Mouse (Mus musculus) limb, embryonic 12.5 days (tissue): ENCODE measurements around the gene Zfp655. TPM values are rescaled to one million over a fixed set of nuclear protein-coding genes. Genes with fewer than 3 reads are reported as not detected.
A peak's percentile ranks its signal among the peaks of the same experiment; 100 is the strongest.
"Not testable (repeated sequence)": the region's sequence is repeated elsewhere in the genome, so short reads cannot be mapped to it uniquely, and the experiment has no call there.

Source experiments
- ATAC-seq: fragments of 200-750 bp; cut with Nextera tagmentation; 2 replicates; pipeline ENCODE4 v1.8.0; 2017; ENCODE audit warnings: low read depth, moderate TSS enrichment; ENCODE audit not compliant: insufficient number of reproducible peaks, insufficient read depth, low FRiP score, low TSS enrichment
- H3K27ac ChIP-seq: fragments of 300-500 bp; sonication (generic); 2 replicates; pipeline ENCODE4 v1.5.1; 2016; ENCODE audit warnings: mild to moderate bottlenecking, moderate library complexity
- H3K27me3 ChIP-seq: fragments of 300-500 bp; sonication (generic); 2 replicates; pipeline ENCODE4 v1.6.1; 2016; ENCODE audit warnings: mild to moderate bottlenecking, moderate library complexity
- H3K36me3 ChIP-seq: fragments of 300-500 bp; sonication (generic); 2 replicates; pipeline ENCODE4 v1.6.1; 2016; ENCODE audit warnings: mild to moderate bottlenecking, moderate library complexity
- H3K4me1 ChIP-seq: fragments of 300-500 bp; sonication (generic); replicated peaks from 2 replicates; pipeline ENCODE4 v1.6.1; 2016
- H3K4me2 ChIP-seq: fragments of 300-500 bp; sonication (generic); 2 replicates; pipeline ENCODE4 v1.6.1; 2016; ENCODE audit warnings: mild to moderate bottlenecking, moderate library complexity
- H3K4me3 ChIP-seq: fragments of 300-500 bp; sonication (generic); replicated peaks from 2 replicates; pipeline ENCODE4 v1.5.1; 2016; ENCODE audit warnings: mild to moderate bottlenecking
- H3K9ac ChIP-seq: fragments of 300-500 bp; sonication (generic); replicated peaks from 2 replicates; pipeline ENCODE4 v1.6.1; 2016; ENCODE audit warnings: mild to moderate bottlenecking, moderate library complexity
- H3K9me3 ChIP-seq: fragments of 300-500 bp; sonication (generic); 2 replicates; pipeline ENCODE4 v1.6.1; 2016; ENCODE audit warnings: mild to moderate bottlenecking, moderate library complexity
- WGBS: fragments of 180-500 bp; shearing (Covaris S2); methylation state at CpG from one replicate; pipeline ENCODE4 v1.1.7; 2016; 5-methylcytosine and 5-hydroxymethylcytosine counted together
- polyA plus RNA-seq: library from polyadenylated mRNA; unstranded; fragments of >200 nt; fragmentation: Nextera tagmentation; extraction: Ambion mirVana; gene quantifications from 2 replicates; pipeline ENCODE4 v1.2.1, GENCODE M21; 2016

Zfp655 gene
- polyA plus RNA-seq, 1 experiment from 2014 or later = 34.2 TPM

DNA sequence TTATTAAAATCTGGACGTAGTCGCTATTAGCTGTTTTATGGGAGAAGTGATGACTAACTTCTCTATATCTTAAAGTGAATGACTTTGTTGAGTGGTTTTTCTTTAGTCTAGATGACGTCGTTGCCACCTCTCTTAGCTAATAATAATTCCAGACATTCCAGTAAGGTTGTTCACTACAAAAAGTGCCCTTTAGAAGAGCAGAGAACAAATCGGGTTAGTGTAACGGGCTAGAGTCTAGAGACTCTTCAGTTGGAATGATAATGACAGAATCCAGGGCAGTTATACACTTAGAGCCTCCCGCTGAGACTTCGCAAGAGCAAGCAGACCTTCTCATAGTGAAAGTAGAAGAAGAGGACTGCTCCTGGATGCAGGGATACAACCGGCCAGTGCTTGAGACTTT lies 26.5 kb upstream of the Zfp655 start:
- H3K4me1 ChIP-seq = peaks cover 21% of the 10 kb centered on the region
- no peaks in the 10 kb centered on the region for H3K9me3 ChIP-seq
- H3K27me3 ChIP-seq = no peaks in the 10 kb centered on the region
- WGBS = 25% methylated on average over 9 of the region's 9 CpGs
- H3K4me3 ChIP-seq = peak overlapping the region; percentile 55
- H3K36me3 ChIP-seq = peaks cover 26% of the 10 kb centered on the region
- peak overlapping the region; percentile 66 for H3K4me2 ChIP-seq
- peak overlapping the region; percentile 40 for H3K9ac ChIP-seq
- ATAC-seq = no peak
- H3K27ac ChIP-seq = peak overlapping the region; percentile 29; the same call in 1 of the 2 replicates

- no peak for ATAC-seq
- H3K36me3 ChIP-seq = peaks cover 50% of the 10 kb centered on the region
- no peak overlapping the region for H3K27ac ChIP-seq
- H3K4me2 ChIP-seq = no peak overlapping the region
- no peak overlapping the region for H3K9ac ChIP-seq
- no peak overlapping the region for H3K4me3 ChIP-seq
- peaks cover 15% of the 10 kb centered on the region for H3K4me1 ChIP-seq
- H3K27me3 ChIP-seq = no peaks in the 10 kb centered on the region
- WGBS = 93% methylated on average over 6 of the region's 6 CpGs
- H3K9me3 ChIP-seq = no peaks in the 10 kb centered on the region
Observed at GRCm38 (mm10) chr5:145207385-145207784, 24.1 kb upstream of the Zfp655 start.

DNA sequence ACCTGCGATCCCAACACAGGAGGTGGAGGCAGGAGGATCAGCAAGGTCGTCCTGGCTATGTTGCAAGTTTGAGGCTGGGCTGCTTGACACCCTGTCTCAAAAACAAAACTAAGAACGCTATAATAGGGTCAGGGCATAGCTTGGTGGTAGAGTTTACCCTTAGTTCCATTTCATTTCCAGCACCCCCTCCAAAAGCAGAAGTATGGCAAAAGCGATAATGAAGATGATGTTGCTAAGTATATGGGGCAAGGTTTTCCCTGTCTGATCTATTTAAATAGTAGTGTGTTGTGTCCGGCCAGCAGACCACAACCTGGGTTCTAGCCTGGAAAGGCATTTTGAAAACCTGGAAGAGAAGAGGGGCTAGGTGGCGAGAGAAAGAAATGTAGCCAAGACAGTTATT lies 23.6 kb upstream of the Zfp655 start:
- Histone ChIP-seq H3K27me3 (no peaks in the 10 kb centered on the region), H3K27ac (no peak overlapping the region), H3K4me2 (no peak overlapping the region), H3K9ac (no peak overlapping the region), H3K4me1 (peaks cover 15% of the 10 kb centered on the region), H3K4me3 (no peak overlapping the region), H3K36me3 (peaks cover 56% of the 10 kb centered on the region), H3K9me3 (no peaks in the 10 kb centered on the region)
- no peak for ATAC-seq
- 86% methylated on average over 6 of the region's 6 CpGs for WGBS

DNA sequence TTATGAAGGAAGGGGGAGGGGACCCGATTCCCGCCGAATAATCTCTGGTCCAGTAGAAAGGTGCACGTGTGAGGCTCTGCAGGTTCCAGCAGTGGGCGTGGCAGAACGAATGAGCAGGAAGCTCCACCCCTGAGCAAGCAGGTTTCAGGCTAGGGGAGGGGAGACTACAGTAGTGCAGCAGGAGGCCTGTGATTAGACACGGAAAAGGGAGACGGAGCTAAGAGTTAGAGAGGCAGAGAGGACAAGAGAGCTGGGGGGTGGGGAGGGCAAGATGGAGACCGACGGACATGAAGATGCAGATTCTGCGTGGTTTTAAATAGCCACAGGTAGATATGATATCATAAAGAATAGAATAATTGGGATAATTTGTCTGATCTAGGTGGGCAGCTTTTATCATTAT lies 23.1 kb upstream of the Zfp655 start:
- H3K4me3 ChIP-seq, H3K27ac ChIP-seq, H3K9ac ChIP-seq, H3K4me2 ChIP-seq, ATAC-seq, H3K9me3 ChIP-seq, H3K27me3 ChIP-seq: not testable (repeated sequence)
- H3K4me1 ChIP-seq = peaks cover 12% of the 10 kb centered on the region
- 54% methylated on average over 11 of the region's 11 CpGs for WGBS
- peaks cover 60% of the 10 kb centered on the region for H3K36me3 ChIP-seq

- no peak for ATAC-seq
- no peak overlapping the region for H3K27ac ChIP-seq
- H3K36me3 ChIP-seq = peaks cover 85% of the 10 kb centered on the region
- H3K9me3 ChIP-seq = no peaks in the 10 kb centered on the region
- no peak overlapping the region for H3K4me3 ChIP-seq
- 95% methylated on average over 4 of the region's 4 CpGs for WGBS
- no peaks in the 10 kb centered on the region for H3K4me1 ChIP-seq
- H3K27me3 ChIP-seq = no peaks in the 10 kb centered on the region
- no peak overlapping the region for H3K9ac ChIP-seq
- H3K4me2 ChIP-seq = no peak overlapping the region
Observed at GRCm38 (mm10) chr5:145211340-145211739, 20.2 kb upstream of the Zfp655 start.

DNA sequence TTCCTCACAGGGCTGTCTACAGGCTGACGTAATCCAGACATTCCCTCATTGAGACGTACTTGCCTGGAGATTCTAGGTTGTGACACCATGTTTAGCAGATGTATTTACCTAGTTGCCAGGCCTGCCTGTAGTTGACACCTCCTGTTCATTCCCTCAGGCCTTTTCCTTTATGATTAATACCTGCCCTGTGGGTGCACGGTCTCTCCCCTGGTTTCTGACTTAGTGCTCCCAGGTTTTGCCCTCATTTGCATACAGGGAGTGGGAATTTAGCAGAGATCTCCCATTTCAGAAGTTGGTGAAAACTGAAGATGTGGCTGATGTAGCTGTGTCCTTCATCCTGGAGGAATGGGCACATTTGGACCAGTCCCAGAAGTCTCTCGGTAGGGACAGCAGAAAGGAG lies 19.3 kb upstream of the Zfp655 start:
- Histone ChIP-seq H3K4me2 (no peak overlapping the region), H3K9ac (no peak overlapping the region), H3K27ac (no peak overlapping the region), H3K4me3 (no peak overlapping the region), H3K36me3 (peaks cover 81% of the 10 kb centered on the region), H3K9me3 (no peaks in the 10 kb centered on the region), H3K4me1 (no peaks in the 10 kb centered on the region), H3K27me3 (no peaks in the 10 kb centered on the region)
- 89% methylated on average over 4 of the region's 4 CpGs for WGBS
- ATAC-seq = no peak

- H3K4me3 ChIP-seq = no peak overlapping the region
- H3K4me1 ChIP-seq = no peaks in the 10 kb centered on the region
- no peak overlapping the region for H3K27ac ChIP-seq
- WGBS = 96% methylated on average over 3 of the region's 3 CpGs
- no peaks in the 10 kb centered on the region for H3K9me3 ChIP-seq
- H3K9ac ChIP-seq = no peak overlapping the region
- H3K4me2 ChIP-seq = no peak overlapping the region
- H3K36me3 ChIP-seq = peaks cover 87% of the 10 kb centered on the region
- no peaks in the 10 kb centered on the region for H3K27me3 ChIP-seq
- ATAC-seq = no peak
Observed at GRCm38 (mm10) chr5:145213505-145213904, 18.0 kb upstream of the Zfp655 start.

DNA sequence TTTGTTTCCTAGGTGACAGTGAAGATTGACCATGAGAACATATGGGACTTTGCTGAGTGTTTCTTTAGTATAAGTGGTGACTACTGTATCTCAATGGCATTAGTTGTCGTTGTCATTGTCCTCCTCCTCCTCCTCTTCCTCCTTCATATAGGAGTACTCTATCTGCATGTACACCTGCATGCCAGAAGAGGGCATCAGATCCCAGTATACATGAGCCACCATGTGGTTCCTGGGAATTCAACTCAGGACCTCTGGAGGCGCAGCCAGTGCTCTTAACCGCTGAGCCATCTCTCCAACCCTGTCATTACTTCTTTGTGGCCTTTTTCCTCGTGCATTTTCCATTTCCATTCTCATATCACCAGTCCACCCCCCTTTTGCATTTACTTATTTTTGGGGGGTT lies 16.8 kb upstream of the Zfp655 start:
- ATAC-seq = no peak
- no peak overlapping the region for H3K9ac ChIP-seq
- H3K4me2 ChIP-seq = no peak overlapping the region
- H3K4me3 ChIP-seq = no peak overlapping the region
- H3K36me3 ChIP-seq = peaks cover 89% of the 10 kb centered on the region
- no peak overlapping the region for H3K27ac ChIP-seq
- H3K27me3 ChIP-seq = no peaks in the 10 kb centered on the region
- H3K9me3 ChIP-seq = no peaks in the 10 kb centered on the region
- 65% methylated on average over 4 of the region's 4 CpGs for WGBS
- no peaks in the 10 kb centered on the region for H3K4me1 ChIP-seq

DNA sequence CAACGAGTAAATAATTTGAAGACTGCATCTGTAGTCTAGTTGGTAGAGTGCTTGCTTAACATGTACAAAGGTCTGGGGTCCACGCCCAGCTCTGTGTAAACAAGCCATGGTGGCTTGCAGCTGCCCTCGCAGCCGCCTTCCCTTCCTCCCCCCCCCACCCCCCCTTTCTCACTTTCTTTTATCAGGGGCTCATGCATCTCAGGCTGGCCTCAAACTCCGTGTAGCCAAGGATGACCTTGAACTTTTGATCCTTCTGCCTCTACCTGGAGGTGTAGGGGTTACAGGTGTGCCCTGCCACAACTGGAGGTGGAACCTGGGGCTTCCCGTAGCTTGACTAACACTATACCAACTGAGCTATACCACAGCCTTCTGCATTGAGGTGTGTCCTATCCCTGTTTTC lies 13.8 kb upstream of the Zfp655 start:
- no peak for ATAC-seq
- H3K27me3 ChIP-seq = no peaks in the 10 kb centered on the region
- H3K9me3 ChIP-seq = no peaks in the 10 kb centered on the region
- H3K4me1 ChIP-seq = no peaks in the 10 kb centered on the region
- no peak overlapping the region for H3K4me3 ChIP-seq
- WGBS = 90% methylated on average over 6 of the region's 6 CpGs
- H3K27ac ChIP-seq = no peak overlapping the region
- H3K36me3 ChIP-seq = peaks cover 86% of the 10 kb centered on the region
- no peak overlapping the region for H3K9ac ChIP-seq
- H3K4me2 ChIP-seq = no peak overlapping the region

DNA sequence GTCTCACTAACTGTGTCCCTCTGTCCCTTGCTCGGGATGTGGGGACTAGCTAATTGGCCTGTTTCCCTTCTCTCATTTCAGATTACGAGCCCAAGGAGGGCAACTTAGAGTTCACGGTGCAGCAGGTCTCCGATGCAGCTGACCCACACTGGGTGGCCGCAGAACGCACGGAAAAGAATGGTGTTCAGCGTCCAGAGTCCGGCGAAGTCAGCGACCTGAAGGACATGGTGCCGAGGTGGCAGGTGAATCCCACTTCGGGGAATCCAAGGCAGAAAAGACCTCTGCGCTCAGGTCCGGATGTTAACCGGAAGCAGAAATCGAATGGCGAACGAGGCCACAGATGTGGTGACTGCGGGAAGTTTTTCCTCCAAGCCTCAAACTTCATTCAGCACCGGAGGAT lies 13.3 kb upstream of the Zfp655 start:
- peaks cover 86% of the 10 kb centered on the region for H3K36me3 ChIP-seq

DNA sequence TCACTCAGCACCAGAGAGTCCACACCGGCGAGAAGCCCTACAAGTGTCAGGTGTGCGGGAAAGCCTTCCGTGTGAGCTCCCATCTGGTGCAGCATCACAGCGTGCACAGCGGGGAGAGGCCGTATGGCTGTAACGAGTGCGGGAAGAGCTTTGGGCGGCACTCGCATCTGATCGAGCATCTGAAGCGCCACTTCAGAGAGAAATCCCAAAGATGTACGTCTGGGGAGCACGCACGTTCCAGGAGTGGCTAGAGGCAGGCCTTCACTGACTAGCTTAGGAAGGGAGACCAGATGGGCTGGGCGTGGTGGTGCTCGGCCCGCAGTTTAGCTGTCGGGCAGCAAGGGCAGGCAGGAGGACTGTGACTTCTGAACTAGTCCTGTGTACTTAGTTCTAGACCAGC lies 12.8 kb upstream of the Zfp655 start:
- Histone ChIP-seq H3K27ac (no peak overlapping the region), H3K4me2 (no peak overlapping the region), H3K9me3 (no peaks in the 10 kb centered on the region), H3K27me3 (no peaks in the 10 kb centered on the region), H3K36me3 (peaks cover 82% of the 10 kb centered on the region), H3K9ac (no peak overlapping the region), H3K4me1 (no peaks in the 10 kb centered on the region), H3K4me3 (no peak overlapping the region)
- 95% methylated on average over 20 of the region's 20 CpGs for WGBS
- no peak for ATAC-seq

More for the DNA sequence above, 13.3 kb upstream of the Zfp655 start:
- Histone ChIP-seq H3K9me3 (no peaks in the 10 kb centered on the region), H3K27ac (no peak overlapping the region), H3K4me1 (no peaks in the 10 kb centered on the region), H3K4me2 (no peak overlapping the region), H3K4me3 (no peak overlapping the region), H3K27me3 (no peaks in the 10 kb centered on the region), H3K9ac (no peak overlapping the region)
- ATAC-seq = no peak
- 92% methylated on average over 21 of the region's 21 CpGs for WGBS

DNA sequence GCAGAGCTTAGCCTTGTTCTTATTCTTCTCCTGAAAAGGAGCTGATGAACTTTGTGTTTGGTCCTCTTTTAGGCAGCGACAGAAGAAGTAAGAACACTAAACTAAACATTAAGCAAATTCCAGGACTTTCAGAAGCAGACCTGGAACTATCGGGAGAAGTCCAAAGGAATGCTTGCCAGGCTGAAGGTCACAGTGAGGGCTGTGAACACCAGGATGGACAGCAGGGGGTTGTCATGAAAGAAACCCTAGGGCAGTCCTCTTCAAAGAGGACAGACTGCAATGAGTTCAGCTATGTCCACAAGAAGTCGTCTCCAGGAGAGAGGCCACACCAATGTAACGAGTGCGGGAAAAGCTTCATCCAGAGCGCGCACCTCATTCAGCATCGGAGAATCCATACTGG lies 11.5 kb upstream of the Zfp655 start:
- 92% methylated on average over 8 of the region's 8 CpGs for WGBS
- no peak for ATAC-seq
- H3K27ac ChIP-seq = no peak overlapping the region
- peaks cover 68% of the 10 kb centered on the region for H3K36me3 ChIP-seq
- no peaks in the 10 kb centered on the region for H3K27me3 ChIP-seq
- H3K4me3 ChIP-seq = no peak overlapping the region
- no peaks in the 10 kb centered on the region for H3K4me1 ChIP-seq
- no peak overlapping the region for H3K9ac ChIP-seq
- no peak overlapping the region for H3K4me2 ChIP-seq
- no peaks in the 10 kb centered on the region for H3K9me3 ChIP-seq
